Comparison of ENCODE assay signal across 8 mouse cellular contexts in genomic region chr3:107536810-107537503, GRCm38 (mm10). TPM values are rescaled to one million over a fixed set of nuclear protein-coding genes. Genes with fewer than 3 reads are reported as not detected.
DNase-seq lines count a peak whose midpoint lies in the region; ATAC-seq and TF ChIP-seq lines count a peak whose summit lies in the region.

No protein-coding gene starts in this region.

- no peak for TF ChIP-seq CTCF in lung, adult 2 months (IDR thresholded peaks at IDR 0.05; ENCODE audit: insufficient read depth, low read length)

- H3K4me2 ChIP-seq in embryonic facial prominence, embryonic 12.5 days (replicated peaks) = peak overlapping the region; percentile 48
- peak overlapping the region; percentile 60 for H3K4me2 ChIP-seq in heart, embryonic 14.5 days (ENCODE audit: low read length)
- H3K4me2 ChIP-seq in midbrain, embryonic 12.5 days (replicated peaks) = peak overlapping the region; percentile 52

- no peaks in the 10 kb centered on the region for H3K9me3 ChIP-seq in embryonic facial prominence, embryonic 12.5 days
- H3K9me3 ChIP-seq in heart, embryonic 14.5 days (ENCODE audit: control insufficient read depth, low read length) = no peaks in the 10 kb centered on the region
- no peaks in the 10 kb centered on the region for H3K9me3 ChIP-seq in midbrain, embryonic 12.5 days

- 5% methylated on average over 17 of the region's 17 CpGs for WGBS in lung, adult 2 months
- WGBS in embryonic facial prominence, embryonic 12.5 days = 3% methylated on average over 17 of the region's 17 CpGs
- WGBS in heart, embryonic 14.5 days = 3% methylated on average over 17 of the region's 17 CpGs
- WGBS in midbrain, embryonic 12.5 days = 5% methylated on average over 17 of the region's 17 CpGs

- 0 out of 2 replicates have a peak, but pooled peaks have one; percentile 31 for ATAC-seq in embryonic facial prominence, embryonic 12.5 days (ENCODE audit: insufficient number of reproducible peaks, insufficient read depth, low FRiP score, low TSS enrichment)
- no peak for ATAC-seq in heart, embryonic 14.5 days (ENCODE audit: insufficient number of reproducible peaks, insufficient read depth, low FRiP score, low read depth)
- peak; percentile 82 for ATAC-seq in midbrain, embryonic 12.5 days (ENCODE audit: low FRiP score, low read depth)

- H3K27me3 ChIP-seq in embryonic facial prominence, embryonic 12.5 days = peaks cover 6% of the 10 kb centered on the region; the same call in 1 of the 2 replicates
- H3K27me3 ChIP-seq in heart, embryonic 14.5 days (ENCODE audit: control insufficient read depth, insufficient read depth, low read length) = peaks cover 18% of the 10 kb centered on the region
- peaks cover 14% of the 10 kb centered on the region for H3K27me3 ChIP-seq in midbrain, embryonic 12.5 days

- TF ChIP-seq POLR2A in lung, adult 2 months (IDR thresholded peaks at IDR 0.05; ENCODE audit: borderline replicate concordance, extremely low read depth, low read depth, low read length) = no peak

- DNase-seq in lung, adult 2 months = no peak
- DNase-seq in lung, adult 18-20 months = no peak
- peak; percentile 55 to 56 for DNase-seq in layer of hippocampus, postnatal 25 days (ENCODE audit: extremely low spot score in 1 of 2, low spot score in 1 of 2)
- DNase-seq in natural killer cell, adult 2 months (ENCODE audit: low spot score in 2 of 2) = no peak
- no peak for DNase-seq in c-Kit-positive CD71-positive TER-119-positive erythroid progenitor cells, embryonic 14.5 days (ENCODE audit: low spot score)

- no peaks in the 10 kb centered on the region for H3K4me1 ChIP-seq in lung, adult 2 months (ENCODE audit: control insufficient read depth, insufficient read depth, low read length)
- H3K4me1 ChIP-seq in embryonic facial prominence, embryonic 12.5 days = peaks cover 5% of the 10 kb centered on the region
- H3K4me1 ChIP-seq in heart, embryonic 14.5 days (ENCODE audit: control insufficient read depth in 2 of 2, insufficient read depth in 2 of 2, low read length in 2 of 2) = peaks cover 8 to 12% of the 10 kb centered on the region in 2 experiments; a peak in 3 of 4 replicates
- H3K4me1 ChIP-seq in midbrain, embryonic 12.5 days = peaks cover 12% of the 10 kb centered on the region

- H3K27ac ChIP-seq in embryonic facial prominence, embryonic 12.5 days = peak overlapping the region; percentile 38; the same call in 1 of the 2 replicates
- no peak overlapping the region for H3K27ac ChIP-seq in heart, embryonic 14.5 days (replicated peaks in 1 of 2; ENCODE audit: control insufficient read depth in 1 of 2, insufficient read depth in 1 of 2, low read depth in 2 of 2, low read length in 2 of 2)
- H3K27ac ChIP-seq in midbrain, embryonic 12.5 days (replicated peaks) = peak overlapping the region; percentile 75

- H3K9ac ChIP-seq in embryonic facial prominence, embryonic 12.5 days = peak overlapping the region; percentile 51
- peak overlapping the region; percentile 56; the same call in 1 of the 2 replicates for H3K9ac ChIP-seq in heart, embryonic 14.5 days (ENCODE audit: low read length)
- peak overlapping the region; percentile 53 for H3K9ac ChIP-seq in midbrain, embryonic 12.5 days (replicated peaks)

- H3K36me3 ChIP-seq in embryonic facial prominence, embryonic 12.5 days = no peaks in the 10 kb centered on the region
- no peaks in the 10 kb centered on the region for H3K36me3 ChIP-seq in heart, embryonic 14.5 days (ENCODE audit: control insufficient read depth, insufficient read depth, low read length)
- H3K36me3 ChIP-seq in midbrain, embryonic 12.5 days = no peaks in the 10 kb centered on the region

- peak overlapping the region; percentile 5 for H3K4me3 ChIP-seq in lung, adult 2 months (replicated peaks; ENCODE audit: extremely low read depth, low read depth, low read length)
- peak overlapping the region; percentile 28 for H3K4me3 ChIP-seq in embryonic facial prominence, embryonic 12.5 days
- peak overlapping the region; percentile 11 to 24 for H3K4me3 ChIP-seq in heart, embryonic 14.5 days (ENCODE audit: control insufficient read depth in 1 of 2, insufficient read depth in 1 of 2, low read depth in 1 of 2, low read length in 2 of 2)
- H3K4me3 ChIP-seq in midbrain, embryonic 12.5 days = peak overlapping the region; percentile 23; the same call in 1 of the 2 replicates

RNA-seq across cellular contexts. Expression of gene Ubl4b, which starts 17.9 kb away (rescaled TPM):
- polyA plus RNA-seq in lung, adult 2 months (2012; rRNA removed) = not detected in 2 replicates
- polyA plus RNA-seq in embryonic facial prominence, embryonic 12.5 days (2016; fragmentation: Nextera tagmentation; extraction: Ambion mirVana) = 0.46 and 0.48 TPM in 2 replicates
- polyA plus RNA-seq in heart, embryonic 14.5 days (2014; fragmentation: Nextera tagmentation; extraction: Ambion mirVana) = not detected in 2 replicates
- total RNA-seq in layer of hippocampus, postnatal 25 days (2021) = not detected
- not detected in 2 replicates for polyA plus RNA-seq in midbrain, embryonic 12.5 days (2016; fragmentation: Nextera tagmentation; extraction: Ambion mirVana)

RNA-seq across cellular contexts. Expression of gene Slc6a17, which starts 19.1 kb away (rescaled TPM):
- 0.72 and 1.5 TPM in 2 replicates for polyA plus RNA-seq in lung, adult 2 months (2012; rRNA removed)
- polyA plus RNA-seq in embryonic facial prominence, embryonic 12.5 days (2016; fragmentation: Nextera tagmentation; extraction: Ambion mirVana) = 7.1 and 8.0 TPM in 2 replicates
- polyA plus RNA-seq in heart, embryonic 14.5 days (2014; fragmentation: Nextera tagmentation; extraction: Ambion mirVana) = 4.5 and 5.2 TPM in 2 replicates
- 100 to 1,000 TPM; 288 to 297 TPM for total RNA-seq in layer of hippocampus, postnatal 25 days (2021)
- 4.2 and 4.5 TPM in 2 replicates for polyA plus RNA-seq in midbrain, embryonic 12.5 days (2016; fragmentation: Nextera tagmentation; extraction: Ambion mirVana)

RNA-seq across cellular contexts. Expression of gene Alx3, which starts 57.9 kb away (rescaled TPM):
- polyA plus RNA-seq in lung, adult 2 months (2012; rRNA removed) = not detected in 2 replicates
- 28.7 and 40.5 TPM in 2 replicates for polyA plus RNA-seq in embryonic facial prominence, embryonic 12.5 days (2016; fragmentation: Nextera tagmentation; extraction: Ambion mirVana)
- polyA plus RNA-seq in heart, embryonic 14.5 days (2014; fragmentation: Nextera tagmentation; extraction: Ambion mirVana) = 0.11 TPM in 1 of 2 replicates, not detected in the other
- under 1 TPM; 0.33 to 0.47 TPM for total RNA-seq in layer of hippocampus, postnatal 25 days (2021)
- 3.3 and 4.5 TPM in 2 replicates for polyA plus RNA-seq in midbrain, embryonic 12.5 days (2016; fragmentation: Nextera tagmentation; extraction: Ambion mirVana)

Comparison
In these comparisons a context has a peak if more than half of its experiments do, and no peak if none do; other contexts are left out.
1. DNase-seq: peak in layer of hippocampus, postnatal 25 days (2 of 2); none in lung, adult 2 months (single experiment), lung, adult 18-20 months (0 of 2), natural killer cell, adult 2 months (0 of 2) and c-Kit-positive CD71-positive TER-119-positive erythroid progenitor cells, embryonic 14.5 days (single experiment).
2. H3K27ac ChIP-seq: peak in embryonic facial prominence, embryonic 12.5 days (single experiment) and midbrain, embryonic 12.5 days (single experiment); none in heart, embryonic 14.5 days (0 of 2).
3. Peak in every context shown above with its lines, with median percentiles within 50 percentile points of each other: H3K4me3 ChIP-seq, H3K4me2 ChIP-seq and H3K9ac ChIP-seq.